Mouse (Mus musculus) embryonic fibroblast, embryonic 13.5 days (primary cell): ENCODE measurements around the gene Pilrb1.

Source experiments
- CTCF ChIP-seq: IDR thresholded peaks from 2 replicates; pipeline ENCODE4 v1.5.1; 2011; ENCODE audit warnings: mild to moderate bottlenecking, control low read depth, low read length, moderate library complexity, borderline replicate concordance; ENCODE audit not compliant: insufficient read depth
- POLR2A ChIP-seq: IDR thresholded peaks from 2 replicates; pipeline ENCODE4 v1.6.1; 2011; ENCODE audit warnings: low read depth, mild to moderate bottlenecking, control low read depth, low read length, moderate library complexity

DNA sequence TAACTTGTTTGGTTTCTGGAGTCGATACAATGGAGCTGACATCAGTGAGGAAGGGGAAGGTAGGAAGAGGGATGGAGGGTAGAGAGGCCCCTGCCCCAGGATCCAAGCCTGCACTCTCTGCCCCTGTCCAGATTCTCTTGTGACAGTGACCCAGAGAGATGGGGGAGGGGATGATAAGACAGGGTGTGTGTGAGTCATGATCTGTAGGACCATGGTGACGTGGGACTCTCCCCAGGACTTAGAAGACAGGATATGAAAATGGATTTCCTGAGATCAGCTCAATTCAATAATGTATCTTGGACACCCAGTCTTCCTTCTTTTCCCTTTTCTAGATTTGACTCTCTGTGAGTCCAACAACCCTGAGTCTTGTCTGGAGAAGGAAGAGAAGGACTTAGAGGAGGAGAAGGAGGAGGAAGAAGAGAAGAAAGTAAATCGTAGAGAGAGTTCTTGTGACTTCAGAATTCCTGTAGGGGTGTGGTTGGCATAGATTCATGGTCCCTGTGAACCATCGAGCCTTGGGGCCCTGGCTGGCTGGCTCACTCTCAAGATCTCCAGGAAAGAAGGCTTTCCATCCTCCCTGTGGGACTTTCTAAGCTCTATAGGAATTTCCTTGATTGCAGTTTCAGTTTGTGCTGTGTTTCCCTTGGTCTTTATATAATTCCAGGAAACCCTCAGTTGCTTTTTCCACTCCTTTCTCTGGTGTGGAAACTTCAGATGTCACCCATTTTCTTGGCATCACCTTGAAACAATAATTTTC lies 40.3 kb downstream of the Pilrb1 start:
- TF ChIP-seq POLR2A (no peak), CTCF (no peak)
